Mouse (Mus musculus) liver, adult 2 months (tissue): ENCODE data around the gene Carm1.

Experiments used
- CTCF ChIP-seq: fragments of 200-500 bp; IDR thresholded peaks from 2 replicates; pipeline ENCODE4 v1.5.1; 2011; ENCODE audit warnings: low read depth, low read length, control low read depth
- POLR2A ChIP-seq: fragments of 200-500 bp; IDR thresholded peaks from 2 replicates; pipeline ENCODE4 v1.6.1; 2011; ENCODE audit warnings: low read length, control low read depth; ENCODE audit not compliant: insufficient read depth; ENCODE audit errors: extremely low read depth

DNA sequence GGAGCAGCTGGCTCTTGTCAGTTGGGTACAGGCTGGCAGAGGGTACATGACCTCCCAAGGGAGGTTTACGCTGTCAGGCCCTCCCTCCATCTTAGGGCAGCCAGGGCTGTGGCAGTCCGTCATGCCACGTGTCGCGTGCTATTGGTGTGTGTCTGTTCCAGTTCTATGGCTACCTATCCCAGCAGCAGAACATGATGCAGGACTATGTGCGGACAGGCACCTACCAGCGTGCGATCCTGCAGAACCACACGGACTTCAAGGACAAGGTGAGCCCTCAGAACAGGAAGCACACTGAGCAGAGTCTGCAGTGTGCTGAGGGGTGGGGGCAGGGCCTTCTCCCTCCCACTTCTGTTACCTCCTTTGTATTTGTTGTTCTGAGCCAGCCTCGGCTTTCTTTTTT is 28.6 kb downstream of the Carm1 start:
- no peak for TF ChIP-seq POLR2A
- TF ChIP-seq CTCF: no peak
